Comparison of ENCODE assay signal across 9 mouse cellular contexts in genomic region chr5:151651411-151651784, GRCm38 (mm10). TPM values are rescaled to one million over a fixed set of nuclear protein-coding genes. Genes with fewer than 3 reads are reported as not detected.
DNase-seq lines count a peak whose midpoint lies in the region; ATAC-seq and TF ChIP-seq lines count a peak whose summit lies in the region.
"Had no signal": no experiment of that assay in that cellular context is flagged by ENCODE, and none has a peak within 500 bp of the region (broad histone marks: within the 10 kb centered on the region; RNA-seq: fewer than 3 reads in every experiment).

No protein-coding gene starts in this region.

- peaks cover 32% of the 10 kb centered on the region for H3K36me3 ChIP-seq in heart, embryonic 14.5 days (ENCODE audit: control insufficient read depth, insufficient read depth, low read length)
- peaks cover 30% of the 10 kb centered on the region for H3K36me3 ChIP-seq in hindbrain, embryonic 15.5 days
- peaks cover 17% of the 10 kb centered on the region for H3K36me3 ChIP-seq in midbrain, embryonic 11.5 days (ENCODE audit: control insufficient read depth, insufficient read depth, low read length)

- H3K4me2 ChIP-seq in heart, embryonic 14.5 days (ENCODE audit: low read length) = peak overlapping the region; percentile 72
- peak overlapping the region; percentile 80 for H3K4me2 ChIP-seq in hindbrain, embryonic 15.5 days
- H3K4me2 ChIP-seq in midbrain, embryonic 11.5 days = no peak overlapping the region; the same call in 1 of the 2 replicates

- WGBS in heart, embryonic 14.5 days = 67% methylated on average over 3 of the region's 3 CpGs
- WGBS in bone marrow, adult 2 months = 56% methylated on average over 3 of the region's 3 CpGs
- WGBS in hindbrain, embryonic 15.5 days = 66% methylated on average over 3 of the region's 3 CpGs
- WGBS in midbrain, embryonic 11.5 days = 69% methylated on average over 3 of the region's 3 CpGs

- no peak for DNase-seq in heart, postnatal 14 days
- DNase-seq in midbrain, embryonic 11.5 days (ENCODE audit: low spot score, missing footprints) = no peak
- DNase-seq in thymus, postnatal 25 days = no peak
- no peak for DNase-seq in embryo, embryonic 10 days (ENCODE audit: low spot score)
- no peak for DNase-seq in adipocyte (ENCODE audit: low spot score)

- no peak overlapping the region for H3K9ac ChIP-seq in heart, embryonic 14.5 days (ENCODE audit: low read length)
- H3K9ac ChIP-seq in hindbrain, embryonic 15.5 days = no peak overlapping the region
- no peak overlapping the region for H3K9ac ChIP-seq in midbrain, embryonic 11.5 days (ENCODE audit: low read length)

- H3K9me3 ChIP-seq in heart, embryonic 14.5 days (ENCODE audit: control insufficient read depth, low read length) = no peaks in the 10 kb centered on the region
- no peaks in the 10 kb centered on the region for H3K9me3 ChIP-seq in hindbrain, embryonic 15.5 days
- H3K9me3 ChIP-seq in midbrain, embryonic 11.5 days (ENCODE audit: control insufficient read depth, low read length) = no peaks in the 10 kb centered on the region

- no peaks in the 10 kb centered on the region for H3K27me3 ChIP-seq in heart, embryonic 14.5 days (ENCODE audit: control insufficient read depth, insufficient read depth, low read length)
- no peaks in the 10 kb centered on the region for H3K27me3 ChIP-seq in hindbrain, embryonic 15.5 days
- H3K27me3 ChIP-seq in midbrain, embryonic 11.5 days (ENCODE audit: control insufficient read depth, insufficient read depth, low read length) = no peaks in the 10 kb centered on the region

- ATAC-seq in heart, embryonic 14.5 days (ENCODE audit: insufficient number of reproducible peaks, insufficient read depth, low FRiP score, low read depth) = no peak
- no peak for ATAC-seq in hindbrain, embryonic 15.5 days (ENCODE audit: low FRiP score, low read depth)
- ATAC-seq in midbrain, embryonic 11.5 days (ENCODE audit: low FRiP score) = 0 out of 2 replicates have a peak, but pooled peaks have one; percentile 1

- TF ChIP-seq CTCF in bone marrow, adult 2 months (IDR thresholded peaks at IDR 0.05; ENCODE audit: control insufficient read depth, insufficient read depth, low read length) = no peak

- peak overlapping the region in 1 of 2 experiments; percentile 54; a peak in 3 of 4 replicates for H3K4me3 ChIP-seq in heart, embryonic 14.5 days (ENCODE audit: control insufficient read depth in 1 of 2, insufficient read depth in 1 of 2, low read depth in 1 of 2, low read length in 2 of 2)
- peak overlapping the region; percentile 71 for H3K4me3 ChIP-seq in bone marrow, adult 2 months (replicated peaks; ENCODE audit: control insufficient read depth, low read depth, low read length)
- peak overlapping the region; percentile 74 for H3K4me3 ChIP-seq in hindbrain, embryonic 15.5 days
- no peak overlapping the region for H3K4me3 ChIP-seq in midbrain, embryonic 11.5 days (ENCODE audit: low read depth, low read length)

- intact Hi-C loops in heart, postnatal 14 days (cut with DNase I) = no loop called here

- H3K27ac ChIP-seq in heart, embryonic 14.5 days (replicated peaks in 1 of 2; ENCODE audit: control insufficient read depth in 1 of 2, insufficient read depth in 1 of 2, low read depth in 2 of 2, low read length in 2 of 2) = peak overlapping the region in 1 of 2 experiments; percentile 60; a peak in 1 of 4 replicates
- no peak overlapping the region for H3K27ac ChIP-seq in bone marrow, adult 2 months (ENCODE audit: control insufficient read depth, insufficient read depth, low read depth, low read length, poor library complexity)
- H3K27ac ChIP-seq in hindbrain, embryonic 15.5 days (replicated peaks) = peak overlapping the region; percentile 85
- no peak overlapping the region for H3K27ac ChIP-seq in midbrain, embryonic 11.5 days (ENCODE audit: low read depth, low read length)

- H3K4me1 ChIP-seq in heart, embryonic 14.5 days (ENCODE audit: control insufficient read depth in 2 of 2, insufficient read depth in 2 of 2, low read length in 2 of 2) = peaks cover 0 to 4% of the 10 kb centered on the region in 2 experiments; a peak in 1 of 4 replicates
- no peaks in the 10 kb centered on the region for H3K4me1 ChIP-seq in bone marrow, adult 2 months (ENCODE audit: control insufficient read depth, insufficient read depth, low read length)
- peaks cover 13% of the 10 kb centered on the region for H3K4me1 ChIP-seq in hindbrain, embryonic 15.5 days (replicated peaks)
- H3K4me1 ChIP-seq in midbrain, embryonic 11.5 days (ENCODE audit: control insufficient read depth, insufficient read depth, low read length) = peaks cover 3% of the 10 kb centered on the region; the same call in 1 of the 2 replicates

- TF ChIP-seq POLR2A in bone marrow, adult 2 months (IDR thresholded peaks at IDR 0.05; ENCODE audit: borderline replicate concordance, control insufficient read depth, low read depth, low read length) = no peak

RNA-seq across cellular contexts. Expression of gene Rfc3, which starts 0.4 kb away (rescaled TPM):
- polyA plus RNA-seq in heart, embryonic 14.5 days (2014; fragmentation: Nextera tagmentation; extraction: Ambion mirVana) = 49.3 and 49.6 TPM in 2 replicates
- total RNA-seq in heart, postnatal 14 days (2021) = 1 to 10 TPM; 5.3 to 6.0 TPM
- 67.0 and 90.0 TPM in 2 replicates for polyA plus RNA-seq in bone marrow, adult 2 months (2011; ENCODE audit: insufficient read depth, insufficient read length, low replicate concordance, missing spikeins)
- 59.5 and 67.8 TPM in 2 replicates for polyA plus RNA-seq in hindbrain, embryonic 15.5 days (2015; fragmentation: Nextera tagmentation; extraction: Ambion mirVana)
- polyA plus RNA-seq in midbrain, embryonic 11.5 days (2014; fragmentation: Nextera tagmentation; extraction: Ambion mirVana) = 144 and 149 TPM in 2 replicates

RNA-seq across cellular contexts. Expression of gene Vmn2r18, which starts 45.6 kb away (rescaled TPM):
- polyA plus RNA-seq in heart, embryonic 14.5 days (2014; fragmentation: Nextera tagmentation; extraction: Ambion mirVana) = not detected in 2 replicates
- not detected for total RNA-seq in heart, postnatal 14 days (2021)
- polyA plus RNA-seq in bone marrow, adult 2 months (2011; ENCODE audit: insufficient read depth, insufficient read length, low replicate concordance, missing spikeins) = not detected in 2 replicates
- polyA plus RNA-seq in hindbrain, embryonic 15.5 days (2015; fragmentation: Nextera tagmentation; extraction: Ambion mirVana) = 0.07 TPM in 1 of 2 replicates, not detected in the other
- polyA plus RNA-seq in midbrain, embryonic 11.5 days (2014; fragmentation: Nextera tagmentation; extraction: Ambion mirVana) = 0.07 and 0.18 TPM in 2 replicates
- total RNA-seq: gastrocnemius, adult 8-10 months had no signal
